Mouse (Mus musculus): ENCODE measurements around the gene D17Wsu92e.

The D17Wsu92e gene

DNA sequence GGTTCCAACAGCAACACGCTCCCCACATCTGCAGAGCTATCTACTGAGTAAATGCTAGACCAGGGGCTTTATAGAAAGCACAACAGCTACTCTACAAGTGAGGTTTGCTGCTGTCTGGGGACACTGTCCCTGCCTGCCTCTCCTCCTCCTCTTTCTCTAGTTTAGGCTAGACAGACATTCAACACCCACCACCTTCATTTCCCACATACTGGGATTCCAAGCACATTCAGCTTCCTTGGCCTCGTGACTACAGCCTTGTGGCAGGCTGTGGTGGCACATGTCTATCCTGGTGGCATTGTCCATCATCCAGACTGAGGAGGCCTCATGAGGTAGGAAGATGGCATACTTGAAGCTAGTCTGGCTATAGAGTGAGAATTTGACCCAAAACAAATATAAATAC lies 29.5 kb downstream of the D17Wsu92e start:
- no peak for DNase-seq (ENCODE audit: low spot score in 2 of 2)

GRCm38 (mm10) chr17:27790015-27790414 lies 30.4 kb downstream of the D17Wsu92e start:
- no peak for DNase-seq (ENCODE audit: low spot score in 2 of 2)

- no peak for DNase-seq (ENCODE audit: low spot score in 2 of 2)
These were observed 31.8 kb downstream of the D17Wsu92e start for GRCm38 (mm10) chr17:27788456-27789172.

GRCm38 (mm10) chr17:27783567-27783966 lies 36.9 kb downstream of the D17Wsu92e start:
- DNase-seq (ENCODE audit: low spot score in 2 of 2), result no peak

GRCm38 (mm10) chr17:27781059-27781687 lies 39.3 kb downstream of the D17Wsu92e start:
- DNase-seq (ENCODE audit: low spot score in 2 of 2), result no peak

- DNase-seq (ENCODE audit: low spot score in 2 of 2), result no peak
These were observed 40.7 kb downstream of the D17Wsu92e start for GRCm38 (mm10) chr17:27779755-27780154.

GRCm38 (mm10) chr17:27778671-27779355 lies 41.6 kb downstream of the D17Wsu92e start:
- DNase-seq (ENCODE audit: low spot score in 2 of 2), result no peak

DNA sequence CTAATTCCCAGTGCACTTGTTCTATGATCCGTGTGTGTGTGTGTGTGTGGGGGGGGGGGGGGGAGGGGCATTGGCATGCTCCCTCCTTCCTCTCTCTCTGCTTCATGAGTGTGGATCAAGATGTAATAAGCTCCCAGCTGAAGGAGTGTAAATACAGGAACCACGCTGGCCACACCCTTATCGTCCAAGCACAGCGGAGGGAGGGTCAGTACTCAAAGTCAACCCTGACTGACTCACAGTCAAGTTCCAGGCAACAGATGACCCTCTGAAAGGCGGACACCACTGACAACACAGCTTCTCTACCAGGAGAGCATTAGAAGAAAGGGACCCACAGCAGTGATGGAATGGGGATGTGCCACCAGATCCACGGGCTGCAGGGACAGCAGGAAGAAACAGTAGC lies 42.6 kb downstream of the D17Wsu92e start:
- DNase-seq (ENCODE audit: low spot score in 2 of 2), result no peak

DNA sequence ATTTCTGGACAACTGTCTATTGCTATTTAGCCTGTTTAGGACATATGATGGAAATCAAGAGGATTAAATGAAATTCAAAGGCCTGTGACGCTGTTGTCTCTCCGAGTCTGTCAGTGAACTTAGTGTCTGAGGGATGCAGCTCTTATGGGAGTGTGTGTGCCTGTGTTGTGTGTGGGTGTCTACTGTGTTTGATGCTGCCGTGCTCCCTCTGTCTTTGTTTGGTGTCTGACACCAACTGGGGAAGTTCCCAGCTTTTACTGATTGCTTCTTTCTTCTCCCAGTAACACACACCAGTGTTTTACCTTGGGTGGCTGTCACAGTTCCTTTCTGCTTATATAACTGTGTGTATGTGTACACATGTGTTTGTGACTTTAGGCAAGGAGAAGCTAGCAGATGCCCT lies 46.2 kb downstream of the D17Wsu92e start:
- no peak for DNase-seq (ENCODE audit: low spot score in 2 of 2)

GRCm38 (mm10) chr17:27771616-27772015 lies 48.8 kb downstream of the D17Wsu92e start:
- DNase-seq (ENCODE audit: low spot score in 2 of 2), result no peak

GRCm38 (mm10) chr17:27768817-27769542 lies 51.5 kb downstream of the D17Wsu92e start:
- peak; percentile 50 to 59 for DNase-seq (ENCODE audit: low spot score in 2 of 2)

GRCm38 (mm10) chr17:27767543-27767942 lies 52.9 kb downstream of the D17Wsu92e start:
- DNase-seq (ENCODE audit: low spot score in 2 of 2), result no peak

GRCm38 (mm10) chr17:27767120-27767519 lies 53.3 kb downstream of the D17Wsu92e start:
- DNase-seq (ENCODE audit: low spot score in 2 of 2), result no peak

DNA sequence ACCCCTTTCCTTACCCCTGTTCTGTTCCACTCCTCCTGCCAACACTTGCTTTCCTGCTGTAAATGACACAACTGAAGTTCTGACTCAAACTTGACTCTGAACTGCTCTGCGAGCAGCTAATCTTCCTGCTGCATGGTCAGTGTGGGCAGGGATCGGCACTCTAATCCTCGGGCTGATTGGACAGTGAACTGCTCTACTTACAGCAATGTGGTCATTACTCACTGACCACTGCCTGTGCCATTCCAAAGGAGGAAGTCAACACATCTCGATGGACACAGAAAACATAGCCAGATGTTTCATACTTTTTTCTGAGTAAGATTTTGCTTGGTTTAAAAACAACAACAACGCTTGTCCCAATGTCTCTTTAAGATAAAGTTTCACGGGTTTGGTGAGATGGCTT lies 55.4 kb downstream of the D17Wsu92e start:
- DNase-seq (ENCODE audit: low spot score in 2 of 2), result no peak

- no peak for DNase-seq (ENCODE audit: low spot score in 2 of 2)
These were observed 56.0 kb downstream of the D17Wsu92e start for GRCm38 (mm10) chr17:27764453-27764852.

DNA sequence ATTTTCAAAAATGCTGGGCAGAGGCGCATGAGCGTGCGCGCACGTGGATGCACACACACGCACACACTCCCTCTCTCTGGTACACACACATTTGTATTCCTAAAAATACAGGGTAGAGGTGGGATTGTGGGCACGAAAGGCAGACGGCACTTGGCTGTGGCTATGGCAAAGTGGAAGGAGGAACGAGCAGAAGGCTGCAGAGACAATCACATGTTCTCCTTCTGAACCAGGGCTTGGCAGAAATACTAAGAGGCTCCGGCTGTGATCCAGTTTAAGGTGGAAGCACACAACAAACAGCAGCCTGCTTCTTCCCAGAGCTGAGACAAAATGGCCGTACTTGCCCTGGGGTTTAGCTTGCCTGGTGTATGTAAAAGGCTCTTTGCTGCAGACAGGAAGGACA lies 57.6 kb downstream of the D17Wsu92e start:
- no peak for DNase-seq (ENCODE audit: low spot score in 2 of 2)

- DNase-seq (ENCODE audit: low spot score in 2 of 2), result peak; percentile 57 to 58
These were observed 58.7 kb downstream of the D17Wsu92e start for GRCm38 (mm10) chr17:27761639-27762336.

GRCm38 (mm10) chr17:27760169-27760568 lies 60.3 kb downstream of the D17Wsu92e start:
- DNase-seq (ENCODE audit: low spot score in 2 of 2), result no peak

- DNase-seq (ENCODE audit: low spot score in 2 of 2), result no peak
These were observed 68.9 kb downstream of the D17Wsu92e start for GRCm38 (mm10) chr17:27751314-27752202.

DNA sequence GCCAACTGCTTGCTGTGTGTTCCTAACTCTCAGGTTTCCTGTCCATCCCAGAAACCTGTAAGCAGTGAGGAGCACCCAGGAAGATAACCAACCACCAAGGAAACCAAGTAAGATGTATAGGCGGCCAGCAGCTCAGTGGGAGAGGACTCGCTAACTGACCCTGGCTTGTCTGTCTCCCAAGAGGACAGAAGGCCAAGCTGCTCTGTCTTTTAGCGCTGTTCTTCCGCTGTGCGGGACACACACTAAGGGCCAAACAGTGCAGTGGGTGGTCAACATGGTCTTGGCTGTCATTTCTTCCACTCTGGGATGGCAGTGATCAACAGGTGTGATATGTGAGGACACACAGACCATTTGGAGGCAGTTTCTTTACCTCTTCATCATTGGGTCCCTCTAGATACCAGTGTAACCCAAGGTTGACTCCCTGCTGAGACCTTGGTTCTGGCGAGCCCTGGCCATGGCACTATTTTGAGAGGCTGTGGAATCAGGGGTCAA lies 70.0 kb downstream of the D17Wsu92e start:
- no peak for DNase-seq (ENCODE audit: low spot score in 2 of 2)

Measured in urinary bladder, postnatal 36 days (tissue).